Mouse (Mus musculus) liver, embryonic 13.5 days (tissue): ENCODE measurements around the gene Gpt2. TPM values are rescaled to one million over a fixed set of nuclear protein-coding genes. Genes with fewer than 3 reads are reported as not detected.

Experiments used
- ATAC-seq: fragments of 200-750 bp; cut with Nextera tagmentation; 2 replicates; pipeline ENCODE4 v1.8.0; 2017; ENCODE audit warnings: low read depth, mild to moderate bottlenecking, moderate number of reproducible peaks, moderate library complexity
- DNase-seq: peaks from one replicate; pipeline ENCODE4 v3.0.0; 2022
- H3K27ac ChIP-seq: fragments of 300-500 bp; sonication (generic); 2 replicates; pipeline ENCODE4 v1.5.1; 2015; ENCODE audit warnings: moderate library complexity, mild to moderate bottlenecking, inconsistent platforms
- H3K27me3 ChIP-seq: fragments of 300-500 bp; sonication (generic); 2 replicates; pipeline ENCODE4 v1.6.1; 2015; ENCODE audit warnings: mild to moderate bottlenecking, inconsistent platforms
- H3K36me3 ChIP-seq: fragments of 300-500 bp; sonication (generic); 2 replicates; pipeline ENCODE4 v1.6.1; 2015; ENCODE audit warnings: mild to moderate bottlenecking, inconsistent platforms
- H3K4me1 ChIP-seq: fragments of 300-500 bp; sonication (generic); replicated peaks from 2 replicates; pipeline ENCODE4 v1.6.1; 2015; ENCODE audit warnings: inconsistent platforms
- H3K4me2 ChIP-seq: fragments of 300-500 bp; sonication (generic); 2 replicates; pipeline ENCODE4 v1.6.1; 2015; ENCODE audit warnings: inconsistent platforms, mild to moderate bottlenecking, moderate library complexity
- H3K4me3 ChIP-seq: fragments of 300-500 bp; sonication (generic); replicated peaks from 2 replicates; pipeline ENCODE4 v1.5.1; 2015; ENCODE audit warnings: mild to moderate bottlenecking, inconsistent platforms
- H3K9ac ChIP-seq: fragments of 300-500 bp; sonication (generic); 2 replicates; pipeline ENCODE4 v1.6.1; 2015; ENCODE audit warnings: mild to moderate bottlenecking, inconsistent platforms
- H3K9me3 ChIP-seq: fragments of 300-500 bp; sonication (generic); replicated peaks from 2 replicates; pipeline ENCODE4 v1.6.1; 2016; ENCODE audit warnings: inconsistent platforms
- WGBS: fragments of 180-500 bp; shearing (Covaris S2); methylation state at CpG from one replicate; pipeline ENCODE4 v1.1.7; 2015; ENCODE audit not compliant: insufficient replicate concordance; 5-methylcytosine and 5-hydroxymethylcytosine counted together
- polyA plus RNA-seq: library from polyadenylated mRNA; unstranded; fragments of >200 nt; fragmentation: Nextera tagmentation; extraction: Ambion mirVana; gene quantifications from 2 replicates; pipeline ENCODE4 v1.2.1, GENCODE M21; 2015

Gene Gpt2
- polyA plus RNA-seq, 1 experiment from 2014 or later = 13.5 TPM

GRCm38 (mm10) chr8:85464316-85464715 lies 28.1 kb upstream of the Gpt2 start:
- Histone ChIP-seq H3K4me1 (peaks cover 6% of the 10 kb centered on the region; the same call in 1 of the 2 replicates), H3K9me3 (no peaks in the 10 kb centered on the region), H3K27me3 (no peaks in the 10 kb centered on the region), H3K36me3 (no peaks in the 10 kb centered on the region), H3K9ac (no peak overlapping the region), H3K4me3 (no peak overlapping the region), H3K4me2 (no peak overlapping the region), H3K27ac (no peak overlapping the region)
- ATAC-seq = no peak
- no peak for DNase-seq

DNA sequence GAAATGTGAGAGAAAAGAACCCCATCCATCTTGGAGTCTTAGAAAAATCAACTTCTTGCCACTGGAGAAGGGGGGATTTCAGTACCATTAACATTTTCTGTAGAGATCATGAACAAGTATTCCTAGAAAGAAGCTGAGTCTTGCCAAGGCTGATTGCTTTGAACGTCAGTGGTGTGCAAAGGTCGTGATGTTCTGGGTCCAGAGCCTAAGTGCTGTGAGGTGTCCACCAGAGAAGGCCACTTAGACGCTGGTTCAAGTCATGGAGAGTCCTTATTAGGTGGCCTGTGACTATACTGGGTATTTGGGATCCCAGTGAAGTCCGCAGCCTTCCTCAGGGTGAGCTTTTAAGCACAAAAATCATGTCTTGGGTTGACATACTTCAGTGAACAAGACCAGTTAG lies 26.3 kb upstream of the Gpt2 start:
- Histone ChIP-seq H3K4me1 (peaks cover 4% of the 10 kb centered on the region; the same call in 1 of the 2 replicates), H3K9me3 (no peaks in the 10 kb centered on the region), H3K27me3 (no peaks in the 10 kb centered on the region), H3K4me3 (no peak overlapping the region), H3K27ac (no peak overlapping the region), H3K4me2 (no peak overlapping the region), H3K36me3 (no peaks in the 10 kb centered on the region), H3K9ac (no peak overlapping the region)
- no peak for ATAC-seq
- DNase-seq = no peak
- 60% methylated on average over 4 of the region's 4 CpGs for WGBS

GRCm38 (mm10) chr8:85470753-85471152 lies 21.6 kb upstream of the Gpt2 start:
- Histone ChIP-seq H3K4me2 (no peak overlapping the region), H3K36me3 (no peaks in the 10 kb centered on the region), H3K4me1 (no peaks in the 10 kb centered on the region), H3K27ac (no peak overlapping the region), H3K4me3 (no peak overlapping the region), H3K9me3 (0 out of 2 replicates have a peak, but pooled peaks cover 3% of the 10 kb centered on the region), H3K9ac (no peak overlapping the region), H3K27me3 (no peaks in the 10 kb centered on the region)
- no peak for ATAC-seq
- DNase-seq = no peak
- WGBS = 57% methylated on average over 8 of the region's 8 CpGs

- H3K27ac ChIP-seq = no peak overlapping the region
- no peak for ATAC-seq
- WGBS = 65% methylated on average over 6 of the region's 6 CpGs
These were observed 19.6 kb upstream of the Gpt2 start for GRCm38 (mm10) chr8:85472800-85473199.

GRCm38 (mm10) chr8:85473246-85473645 lies 19.1 kb upstream of the Gpt2 start:
- no peaks in the 10 kb centered on the region for H3K27me3 ChIP-seq

More at GRCm38 (mm10) chr8:85472800-85473199, 19.6 kb upstream of the Gpt2 start:
- Histone ChIP-seq H3K27me3 (no peaks in the 10 kb centered on the region), H3K9me3 (0 out of 2 replicates have a peak, but pooled peaks cover 3% of the 10 kb centered on the region), H3K36me3 (no peaks in the 10 kb centered on the region), H3K4me1 (no peaks in the 10 kb centered on the region), H3K9ac (no peak overlapping the region), H3K4me3 (no peak overlapping the region), H3K4me2 (no peak overlapping the region)
- DNase-seq = no peak

GRCm38 (mm10) chr8:85474924-85475323 lies 17.5 kb upstream of the Gpt2 start:
- ATAC-seq = no peak
- Histone ChIP-seq H3K9ac (no peak overlapping the region), H3K9me3 (0 out of 2 replicates have a peak, but pooled peaks cover 3% of the 10 kb centered on the region), H3K27ac (no peak overlapping the region), H3K4me2 (no peak overlapping the region), H3K4me1 (0 out of 2 replicates have a peak, but pooled peaks cover 3% of the 10 kb centered on the region), H3K4me3 (no peak overlapping the region), H3K36me3 (no peaks in the 10 kb centered on the region), H3K27me3 (no peaks in the 10 kb centered on the region)
- DNase-seq = no peak
- 43% methylated on average over 3 of the region's 3 CpGs for WGBS

More at GRCm38 (mm10) chr8:85473246-85473645, 19.1 kb upstream of the Gpt2 start:
- H3K9ac ChIP-seq = no peak overlapping the region
- DNase-seq = no peak
- no peak overlapping the region for H3K4me3 ChIP-seq
- 0 out of 2 replicates have a peak, but pooled peaks cover 2% of the 10 kb centered on the region for H3K4me1 ChIP-seq
- 0 out of 2 replicates have a peak, but pooled peaks cover 3% of the 10 kb centered on the region for H3K9me3 ChIP-seq
- no peak for ATAC-seq
- WGBS = 66% methylated on average over 4 of the region's 4 CpGs
- no peak overlapping the region for H3K27ac ChIP-seq
- H3K36me3 ChIP-seq = no peaks in the 10 kb centered on the region
- no peak overlapping the region for H3K4me2 ChIP-seq

GRCm38 (mm10) chr8:85476970-85477545 lies 15.3 kb upstream of the Gpt2 start:
- H3K4me1 ChIP-seq = peaks cover 7% of the 10 kb centered on the region
- no peak overlapping the region for H3K4me2 ChIP-seq
- no peak overlapping the region for H3K4me3 ChIP-seq
- H3K27ac ChIP-seq = 0 out of 2 replicates have a peak overlapping the region, but pooled peaks have one; percentile 2
- WGBS = 39% methylated on average over 4 of the region's 4 CpGs
- 0 out of 2 replicates have a peak, but pooled peaks cover 3% of the 10 kb centered on the region for H3K9me3 ChIP-seq
- H3K27me3 ChIP-seq = no peaks in the 10 kb centered on the region
- DNase-seq (no peak), ATAC-seq (no peak)
- no peak overlapping the region for H3K9ac ChIP-seq
- no peaks in the 10 kb centered on the region for H3K36me3 ChIP-seq

DNA sequence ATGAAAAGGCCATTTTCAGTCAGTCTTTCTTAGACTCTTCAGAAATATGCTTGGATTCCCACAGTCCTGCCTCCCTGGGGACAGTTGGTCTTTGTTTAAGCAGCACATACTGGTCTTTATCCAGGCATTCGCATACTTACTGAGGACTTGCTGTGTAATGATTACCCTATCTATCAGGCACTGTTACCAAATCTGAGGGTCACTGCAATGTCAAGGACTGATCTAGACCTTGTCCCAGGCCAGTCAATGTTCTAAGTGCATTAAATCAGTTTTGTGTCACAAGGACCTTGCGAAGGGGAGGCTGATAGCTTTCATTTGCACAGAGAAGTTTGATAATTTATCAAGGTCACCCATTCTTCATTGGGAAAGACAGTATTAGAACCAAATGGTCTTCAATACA lies 14.0 kb upstream of the Gpt2 start:
- Histone ChIP-seq H3K27me3 (no peaks in the 10 kb centered on the region), H3K4me1 (peaks cover 9% of the 10 kb centered on the region), H3K9me3 (0 out of 2 replicates have a peak, but pooled peaks cover 3% of the 10 kb centered on the region), H3K9ac (no peak overlapping the region), H3K4me3 (no peak overlapping the region), H3K27ac (no peak overlapping the region), H3K4me2 (no peak overlapping the region), H3K36me3 (no peaks in the 10 kb centered on the region)
- DNase-seq (no peak), ATAC-seq (peak; percentile 72)
- WGBS = 69% methylated on average over 2 of the region's 2 CpGs

GRCm38 (mm10) chr8:85479710-85480109 lies 12.7 kb upstream of the Gpt2 start:
- WGBS = 69% methylated on average over 2 of the region's 2 CpGs

DNA sequence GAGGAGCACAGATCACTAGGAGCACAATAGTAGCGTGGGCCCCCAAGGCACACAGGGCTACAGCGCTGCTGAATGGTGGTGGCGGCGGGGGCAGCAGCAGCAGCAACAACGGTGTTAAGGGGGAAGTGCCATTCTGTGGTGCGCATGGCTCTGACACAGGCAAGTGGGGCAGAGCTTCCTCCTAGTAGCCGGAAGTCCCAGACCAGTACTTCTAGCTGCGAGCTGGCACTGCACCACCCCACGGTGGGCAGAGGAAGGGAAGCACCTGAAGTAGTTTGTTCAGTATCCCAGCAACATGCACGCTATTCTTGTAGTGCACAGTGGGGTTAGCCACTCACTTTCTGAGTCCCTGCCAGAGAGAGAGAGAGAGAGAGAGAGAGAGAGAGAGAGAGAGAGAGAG lies 10.5 kb upstream of the Gpt2 start:
- no peaks in the 10 kb centered on the region for H3K9me3 ChIP-seq
- H3K4me3 ChIP-seq = no peak overlapping the region
- H3K4me1 ChIP-seq = peaks cover 9% of the 10 kb centered on the region
- no peaks in the 10 kb centered on the region for H3K36me3 ChIP-seq
- H3K9ac ChIP-seq = no peak overlapping the region
- WGBS = 19% methylated on average over 10 of the region's 10 CpGs
- H3K27ac ChIP-seq = no peak overlapping the region
- ATAC-seq = peak; percentile 41; the same call in 1 of the 2 replicates
- DNase-seq = no peak
- no peaks in the 10 kb centered on the region for H3K27me3 ChIP-seq
- peak overlapping the region; percentile 28; the same call in 1 of the 2 replicates for H3K4me2 ChIP-seq

More at GRCm38 (mm10) chr8:85479710-85480109, 12.7 kb upstream of the Gpt2 start:
- H3K4me2 ChIP-seq = no peak overlapping the region
- DNase-seq = no peak
- H3K4me1 ChIP-seq = peaks cover 9% of the 10 kb centered on the region
- no peaks in the 10 kb centered on the region for H3K9me3 ChIP-seq
- no peak overlapping the region for H3K4me3 ChIP-seq
- no peak for ATAC-seq
- H3K36me3 ChIP-seq = no peaks in the 10 kb centered on the region
- H3K27ac ChIP-seq = no peak overlapping the region
- H3K27me3 ChIP-seq = no peaks in the 10 kb centered on the region
- H3K9ac ChIP-seq = no peak overlapping the region

GRCm38 (mm10) chr8:85482427-85482826 lies 9.9 kb upstream of the Gpt2 start:
- WGBS = 63% methylated on average over 6 of the region's 6 CpGs
- Histone ChIP-seq H3K4me3 (no peak overlapping the region), H3K27me3 (no peaks in the 10 kb centered on the region), H3K9ac (no peak overlapping the region), H3K9me3 (no peaks in the 10 kb centered on the region), H3K4me2 (no peak overlapping the region), H3K4me1 (peaks cover 9% of the 10 kb centered on the region), H3K36me3 (no peaks in the 10 kb centered on the region), H3K27ac (no peak overlapping the region)
- DNase-seq = no peak
- ATAC-seq = no peak
